Mouse (Mus musculus) ES-CJ7 (cell line): Measurements from ENCODE around the gene Lsm2.
A peak's percentile ranks its signal among the peaks of the same experiment; 100 is the strongest.

Source experiments
- DNase-seq: peaks from one replicate; pipeline ENCODE4 v3.0.0; 2011; ENCODE audit warnings: low read depth, low spot score

The Lsm2 gene

GRCm38 (mm10) chr17:35012430-35012829 lies 30.8 kb downstream of the Lsm2 start:
- no peak for DNase-seq

GRCm38 (mm10) chr17:35013221-35013620 lies 31.6 kb downstream of the Lsm2 start:
- DNase-seq = no peak

GRCm38 (mm10) chr17:35015296-35015695 lies 33.6 kb downstream of the Lsm2 start:
- no peak for DNase-seq

- no peak for DNase-seq
These were observed 34.7 kb downstream of the Lsm2 start, which contains the start of gene Vwa7 for GRCm38 (mm10) chr17:35016376-35016775. Gene Vwa7, plus strand, starts transcription at chr17:35016579.

GRCm38 (mm10) chr17:35016791-35017705 lies 35.4 kb downstream of the Lsm2 start:
- no peak for DNase-seq

- DNase-seq = no peak
These were observed 36.0 kb downstream of the Lsm2 start for GRCm38 (mm10) chr17:35017706-35018030.

GRCm38 (mm10) chr17:35018171-35018570 lies 36.5 kb downstream of the Lsm2 start:
- no peak for DNase-seq

- no peak for DNase-seq
These were observed 38.2 kb downstream of the Lsm2 start for GRCm38 (mm10) chr17:35019894-35020293.

GRCm38 (mm10) chr17:35020551-35020950 lies 38.9 kb downstream of the Lsm2 start:
- DNase-seq = no peak

GRCm38 (mm10) chr17:35021163-35021808 lies 39.6 kb downstream of the Lsm2 start:
- DNase-seq = peak; percentile 80

- no peak for DNase-seq
These were observed 40.3 kb downstream of the Lsm2 start for GRCm38 (mm10) chr17:35021842-35022477.

- no peak for DNase-seq
These were observed 40.9 kb downstream of the Lsm2 start for GRCm38 (mm10) chr17:35022541-35023060.

GRCm38 (mm10) chr17:35023221-35023620 lies 41.6 kb downstream of the Lsm2 start:
- no peak for DNase-seq

- no peak for DNase-seq
These were observed 42.1 kb downstream of the Lsm2 start for GRCm38 (mm10) chr17:35023756-35024155.

- no peak for DNase-seq
These were observed 42.6 kb downstream of the Lsm2 start for GRCm38 (mm10) chr17:35024261-35024660.

GRCm38 (mm10) chr17:35024691-35025488 lies 43.2 kb downstream of the Lsm2 start:
- no peak for DNase-seq

- no peak for DNase-seq
These were observed 44.5 kb downstream of the Lsm2 start for GRCm38 (mm10) chr17:35026206-35026605.

- peak; percentile 76 for DNase-seq
These were observed 45.8 kb downstream of the Lsm2 start, which contains the start of gene Sapcd1 for GRCm38 (mm10) chr17:35027277-35028068. Gene Sapcd1, minus strand, starts transcription at chr17:35028016.

GRCm38 (mm10) chr17:35028315-35028714 lies 46.7 kb downstream of the Lsm2 start:
- no peak for DNase-seq
